Mouse (Mus musculus) right cerebral cortex, postnatal 10 days (tissue): Measurements from ENCODE around the gene Ugt2b1.
"Not testable (repeated sequence)": the region's sequence is repeated elsewhere in the genome, so short reads cannot be mapped to it uniquely, and the experiment has no call there.

ENCODE experiments used
- DNase-seq, 2 experiments: peaks; one replicate each; pipeline ENCODE4 v3.0.0; 2021; ENCODE audit warnings: low spot score in 2 of 2

Gene Ugt2b1

DNA sequence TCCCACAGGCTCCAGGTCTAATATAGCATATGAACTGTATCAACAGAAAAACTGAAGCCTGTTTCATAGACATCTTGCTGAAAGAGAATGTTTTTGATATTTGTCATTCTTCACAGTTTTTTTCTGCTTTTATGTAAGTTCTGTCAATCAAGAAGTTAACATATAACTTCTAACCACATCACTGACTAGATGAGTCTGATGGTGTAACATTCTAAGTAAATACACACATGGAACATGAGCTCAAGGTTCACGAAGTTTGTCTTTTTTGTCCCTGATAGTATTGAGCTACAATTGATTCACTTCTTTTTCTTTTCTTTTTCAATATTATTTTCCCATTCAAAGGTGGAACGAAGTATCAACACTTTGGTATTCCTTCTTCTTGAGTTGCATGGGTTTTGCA lies at the start of gene Ugt2b1:
Gene Ugt2b1, minus strand, starts transcription at position 105 of the 400 bp plus-strand sequence.
- DNase-seq = no peak

DNA sequence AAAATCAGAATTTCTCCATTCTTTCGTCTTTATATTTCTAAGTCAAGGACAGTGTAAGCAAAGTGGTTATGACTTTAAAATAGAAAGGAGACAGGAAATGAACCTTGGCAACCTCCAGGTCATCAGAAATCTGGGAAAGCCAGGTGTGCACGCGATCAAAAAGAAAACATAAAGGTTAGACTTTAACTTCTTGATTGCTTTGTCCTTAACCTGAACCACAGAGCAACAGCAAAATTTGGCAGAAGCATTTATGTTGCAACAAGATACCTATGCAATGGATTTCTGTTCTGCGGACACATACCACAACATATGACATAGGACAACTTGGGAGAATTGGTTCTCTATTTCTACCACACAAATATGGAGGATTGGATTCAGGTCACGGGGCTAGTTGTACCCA lies 40.9 kb upstream of the Ugt2b1 start:
- not testable (repeated sequence) for DNase-seq

DNA sequence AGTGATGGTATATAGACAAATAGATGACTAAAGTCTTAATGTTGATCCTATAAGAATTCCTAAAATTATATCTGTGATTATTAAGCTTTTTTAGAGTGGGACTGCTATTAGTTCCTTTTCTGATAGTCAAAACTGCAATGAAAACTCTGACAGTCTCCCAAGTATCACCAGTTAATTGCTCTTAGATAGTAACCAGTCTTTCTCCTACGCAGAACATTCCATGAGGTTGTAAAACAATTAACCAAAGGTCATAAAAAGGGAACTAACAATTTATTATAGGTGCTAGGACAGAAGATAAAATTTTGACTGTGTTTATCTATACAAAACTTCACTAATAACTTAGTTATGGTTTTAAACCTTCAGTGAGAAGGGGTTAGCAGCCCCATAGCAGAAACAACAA lies 36.5 kb upstream of the Ugt2b1 start:
- not testable (repeated sequence) for DNase-seq

GRCm38 (mm10) chr5:86961587-86962358 lies 35.4 kb upstream of the Ugt2b1 start:
- no peak for DNase-seq

GRCm38 (mm10) chr5:86960504-86960903 lies 34.2 kb upstream of the Ugt2b1 start:
- DNase-seq = no peak

DNA sequence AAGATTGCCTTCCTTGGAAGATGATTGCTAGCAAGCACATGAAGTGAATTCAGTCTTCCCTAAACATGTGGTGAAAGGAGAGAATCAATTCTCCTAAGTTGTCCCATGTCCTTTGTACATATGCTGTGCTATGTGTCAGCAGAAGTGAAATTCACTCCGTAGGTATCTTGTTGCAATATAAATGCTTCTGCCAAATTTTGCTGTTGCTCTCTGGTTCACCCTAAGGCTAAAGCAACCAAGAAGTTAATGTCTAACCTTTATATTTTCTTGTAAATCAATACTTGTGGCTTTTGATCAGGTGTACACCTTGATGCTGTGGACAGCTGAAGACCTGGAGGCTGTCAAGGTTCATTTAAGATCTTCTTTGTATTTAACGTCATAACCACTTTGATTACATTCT lies 15.8 kb upstream of the Ugt2b1 start:
- no peak for DNase-seq

GRCm38 (mm10) chr5:86920661-86921233 lies 5.6 kb downstream of the Ugt2b1 start:
- no peak for DNase-seq

DNA sequence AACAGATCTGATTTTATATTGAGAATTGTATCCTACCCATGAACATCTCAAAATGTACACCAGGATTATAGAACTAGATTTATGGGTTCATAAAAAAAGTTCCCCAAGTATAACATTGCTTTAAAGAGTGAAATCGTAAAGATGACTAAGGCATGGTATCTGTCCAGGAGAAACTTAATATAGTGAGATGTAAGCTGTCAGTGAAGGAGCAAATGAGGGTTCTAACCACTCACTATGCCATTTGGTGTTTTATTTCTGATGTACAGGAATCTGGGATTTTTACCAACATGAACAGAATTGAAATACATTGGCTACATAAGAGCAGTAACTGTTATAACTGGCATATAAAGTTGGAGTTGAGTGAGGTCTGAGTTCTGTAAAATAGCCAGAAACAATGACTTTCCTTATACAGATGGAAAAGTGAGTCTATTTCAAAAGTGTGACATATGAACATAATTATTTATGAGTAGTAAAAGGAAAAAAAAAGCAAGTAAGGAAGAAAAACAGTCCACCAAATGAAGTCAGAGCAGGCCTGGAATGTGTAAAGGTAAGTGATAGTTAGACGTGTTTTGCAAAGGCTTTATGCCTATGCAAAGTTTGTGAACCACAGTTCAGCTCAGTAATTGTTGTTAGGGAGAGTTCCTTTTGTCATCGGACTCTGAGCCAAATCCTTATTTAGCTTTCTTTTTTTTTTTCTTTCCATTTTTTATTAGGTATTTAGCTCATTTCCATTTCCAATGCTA lies 14.8 kb downstream of the Ugt2b1 start:
- no peak for DNase-seq

DNA sequence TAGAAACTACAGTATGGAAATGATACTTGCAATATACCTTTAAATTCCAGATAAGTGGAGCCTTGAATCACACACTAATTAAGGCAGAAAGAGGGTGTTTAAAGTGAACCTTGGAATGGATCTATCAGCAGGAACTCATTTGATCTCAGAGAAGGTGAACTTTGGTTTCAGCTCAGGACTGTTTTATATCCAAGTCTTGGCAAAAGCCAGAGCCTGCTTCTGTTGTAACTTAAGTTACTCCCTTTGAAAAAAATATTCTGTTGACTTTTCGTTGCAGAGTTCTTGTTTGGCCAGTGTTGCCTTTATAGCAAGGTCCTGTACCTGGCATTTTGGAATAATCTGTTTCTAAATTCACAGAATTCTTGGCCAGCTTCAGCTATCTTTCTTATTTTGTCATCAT lies 15.6 kb downstream of the Ugt2b1 start:
- no peak for DNase-seq

DNA sequence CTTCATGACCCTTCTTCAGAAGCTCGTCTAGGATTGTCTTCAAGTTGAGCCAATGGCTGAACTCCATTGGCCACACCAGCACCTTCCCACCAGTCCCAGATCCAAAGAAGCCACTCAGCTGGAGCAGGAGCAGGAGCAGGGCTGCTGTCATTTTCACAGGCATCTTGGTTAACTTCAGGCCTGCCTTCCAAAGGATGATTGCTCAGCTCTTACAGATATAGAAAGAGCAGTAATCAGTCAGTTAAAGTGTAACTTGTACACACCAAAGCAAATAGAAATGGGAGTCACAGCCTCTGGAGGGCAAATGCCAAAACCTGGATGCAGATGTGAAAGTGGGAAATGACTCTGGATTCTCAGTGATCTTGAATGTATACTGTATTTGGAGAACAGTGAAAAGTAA lies 19.6 kb downstream of the Ugt2b1 start, which contains the start of gene Ugt2b34:
Gene Ugt2b34, minus strand, starts transcription at position 180 of the 400 bp plus-strand sequence.
- no peak for DNase-seq

- DNase-seq = no peak
Observed at GRCm38 (mm10) chr5:86889933-86890332, 36.4 kb downstream of the Ugt2b1 start.

DNA sequence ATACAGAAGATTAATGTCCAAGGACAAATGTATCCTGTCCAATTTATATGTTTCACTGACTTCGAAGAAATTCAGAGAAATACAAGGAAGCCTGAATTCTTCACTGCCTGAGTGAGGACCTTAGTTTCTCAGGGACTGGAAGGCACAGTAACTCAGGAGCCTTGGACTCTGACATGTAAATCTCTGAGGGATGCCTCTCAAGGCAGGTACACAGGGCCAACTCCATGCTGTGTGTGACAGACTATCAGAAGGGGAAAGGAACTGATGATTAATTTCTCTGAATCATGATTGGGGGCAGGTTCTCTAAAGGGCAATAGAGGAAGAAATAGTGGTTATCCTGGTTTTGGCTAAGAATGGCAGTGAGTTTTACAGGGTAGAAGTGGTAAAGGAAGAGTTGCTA lies 37.9 kb downstream of the Ugt2b1 start:
- no peak for DNase-seq

GRCm38 (mm10) chr5:86887081-86887480 lies 39.2 kb downstream of the Ugt2b1 start:
- DNase-seq = no peak

- no peak for DNase-seq
Observed at GRCm38 (mm10) chr5:86886620-86887019, 39.7 kb downstream of the Ugt2b1 start.

DNA sequence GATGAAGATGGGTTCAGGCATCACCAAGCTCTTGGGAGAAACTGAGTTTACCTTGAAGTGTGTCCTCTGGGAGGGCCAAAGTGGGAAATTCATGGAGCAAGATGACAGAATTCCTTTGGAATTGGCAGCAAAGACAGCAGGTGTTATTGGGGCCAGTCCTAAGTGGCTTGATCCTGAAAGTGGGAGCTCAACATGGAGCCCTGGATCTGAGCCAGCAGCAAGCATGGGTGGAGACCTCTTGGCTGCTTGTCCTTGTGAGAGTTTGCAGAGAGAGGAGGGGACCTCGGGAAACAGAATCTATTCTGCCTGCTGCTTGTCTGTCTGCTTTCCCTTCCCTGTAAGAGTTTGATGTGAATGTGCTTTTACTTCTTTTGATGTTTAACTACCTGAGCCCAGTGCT lies 54.5 kb downstream of the Ugt2b1 start:
- no peak for DNase-seq
